Mouse (Mus musculus): ENCODE results near the gene Ttll9. TPM values are rescaled to one million over a fixed set of nuclear protein-coding genes. Genes with fewer than 3 reads are reported as not detected.

Ttll9 gene
- total RNA-seq, 2 experiments from 2014 or later = 2.3 to 2.9 TPM

DNA sequence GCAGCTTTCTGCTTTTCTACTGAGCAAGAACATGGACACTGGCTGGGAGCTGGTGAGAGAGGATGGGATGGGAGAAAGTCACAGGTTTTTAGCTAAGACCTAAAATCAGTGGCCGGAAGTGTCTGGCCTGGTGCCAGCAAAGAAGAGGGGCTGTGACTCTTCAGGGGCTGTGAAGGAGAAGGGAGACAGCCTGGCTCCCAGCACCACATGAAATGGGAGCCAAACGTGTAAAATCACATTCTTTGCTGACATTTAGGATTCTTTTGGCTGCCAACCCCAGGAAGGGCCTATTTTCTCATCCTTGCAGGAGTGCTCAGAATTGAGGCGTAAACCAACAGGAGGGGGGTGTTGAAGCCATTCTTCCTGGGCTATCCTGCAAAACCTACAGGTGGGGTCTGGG is 81.6 kb downstream of the Ttll9 start:
- DNase-seq (ENCODE audit: extremely low spot score in 1 of 2, low spot score in 2 of 2) = no peak
- Histone ChIP-seq H3K4me3 (no peak overlapping the region), H3K27ac (no peak overlapping the region)
- intact Hi-C loops (cut with DNase I) = no loop called here
- TF ChIP-seq CTCF (IDR thresholded peaks at IDR 0.05) = no peak

- Histone ChIP-seq H3K4me3 (no peak overlapping the region), H3K27ac (no peak overlapping the region; the same call in 1 of the 2 replicates)
- intact Hi-C loops (cut with DNase I) = no loop called here
- TF ChIP-seq CTCF (IDR thresholded peaks at IDR 0.05) = no peak
- peak; percentile 41 to 58 for DNase-seq (ENCODE audit: extremely low spot score in 1 of 2, low spot score in 2 of 2)
These were observed 83.6 kb downstream of the Ttll9 start for GRCm38 (mm10) chr2:153045884-153046299.

- intact Hi-C loops (cut with DNase I) = no loop called here
- peak; percentile 47 to 69 for DNase-seq (ENCODE audit: extremely low spot score in 1 of 2, low spot score in 2 of 2)
- no peak overlapping the region for H3K27ac ChIP-seq
- H3K4me3 ChIP-seq = no peak overlapping the region
- peak; percentile 75 for TF ChIP-seq CTCF (IDR thresholded peaks at IDR 0.05)
These were observed 85.7 kb downstream of the Ttll9 start for GRCm38 (mm10) chr2:153047828-153048465.

DNA sequence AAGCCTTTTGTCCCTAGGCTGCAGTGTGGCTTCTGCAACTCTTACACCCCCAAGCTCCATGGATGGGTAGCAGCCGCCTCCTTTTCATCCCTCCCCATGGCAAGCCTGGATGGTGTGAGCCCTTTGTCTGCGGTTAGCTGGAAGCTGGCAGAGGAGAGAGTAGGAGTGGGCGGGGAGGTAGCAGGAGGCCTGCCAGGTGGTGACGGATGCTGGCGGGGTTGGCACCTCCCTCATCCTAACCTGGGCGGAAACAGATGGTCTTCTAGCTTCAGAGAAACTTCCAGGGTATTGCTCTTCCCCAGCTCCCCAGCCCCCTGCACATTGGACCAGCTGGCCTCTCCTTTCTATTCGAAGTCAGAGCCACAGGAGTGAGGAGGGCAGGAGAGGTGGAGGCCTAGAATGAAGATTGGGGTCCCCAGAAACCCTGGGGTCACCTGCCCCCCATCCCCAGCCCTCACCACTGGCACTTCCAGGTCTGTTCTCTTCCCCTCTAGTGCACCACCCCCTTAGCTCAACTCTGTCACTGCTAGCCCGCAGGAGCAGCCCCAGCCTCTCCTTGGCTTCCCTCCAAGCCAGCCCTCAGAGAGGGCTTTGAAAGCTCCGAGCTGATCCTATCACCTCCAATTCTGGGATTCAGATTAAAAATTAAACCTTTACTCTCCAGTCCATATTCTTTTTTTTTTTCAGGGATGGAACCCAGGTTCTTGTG is 87.2 kb downstream of the Ttll9 start:
- DNase-seq (ENCODE audit: extremely low spot score in 1 of 2, low spot score in 2 of 2) = peak; percentile 41 to 57
- no peak for TF ChIP-seq CTCF (IDR thresholded peaks at IDR 0.05)
- no peak overlapping the region for H3K4me3 ChIP-seq
- H3K27ac ChIP-seq = no peak overlapping the region
- intact Hi-C loops (cut with DNase I) = no loop called here

- no peak overlapping the region for H3K4me3 ChIP-seq
- no peak overlapping the region for H3K27ac ChIP-seq
- intact Hi-C loops (cut with DNase I) = no loop called here
- no peak for DNase-seq (ENCODE audit: extremely low spot score in 1 of 2, low spot score in 2 of 2)
- TF ChIP-seq CTCF (IDR thresholded peaks at IDR 0.05) = no peak
These were observed 87.7 kb downstream of the Ttll9 start for GRCm38 (mm10) chr2:153049997-153050358.

DNA sequence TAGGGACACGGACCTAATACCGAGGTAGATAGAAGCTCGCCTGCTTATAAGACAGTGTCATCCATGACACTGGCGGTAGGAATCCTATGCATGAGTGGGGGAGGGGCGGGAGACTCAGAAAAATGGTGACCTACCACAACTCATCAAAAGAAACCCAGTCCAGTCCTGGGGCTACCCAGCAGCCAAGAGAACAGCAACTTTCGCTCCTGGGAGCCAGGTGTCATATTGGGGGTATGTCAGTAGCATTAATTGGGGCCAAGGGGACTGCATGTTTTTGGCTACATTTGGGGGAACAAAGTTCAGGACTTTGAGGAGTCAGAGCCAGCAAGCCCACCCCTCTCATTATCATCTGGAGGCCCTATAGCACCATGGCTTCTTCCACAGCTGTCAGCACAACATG is 88.8 kb downstream of the Ttll9 start:
- DNase-seq (ENCODE audit: extremely low spot score in 1 of 2, low spot score in 2 of 2) = no peak
- no peak for TF ChIP-seq CTCF (IDR thresholded peaks at IDR 0.05)
- Histone ChIP-seq H3K27ac (no peak overlapping the region), H3K4me3 (no peak overlapping the region)
- intact Hi-C loops (cut with DNase I) = no loop called here

DNA sequence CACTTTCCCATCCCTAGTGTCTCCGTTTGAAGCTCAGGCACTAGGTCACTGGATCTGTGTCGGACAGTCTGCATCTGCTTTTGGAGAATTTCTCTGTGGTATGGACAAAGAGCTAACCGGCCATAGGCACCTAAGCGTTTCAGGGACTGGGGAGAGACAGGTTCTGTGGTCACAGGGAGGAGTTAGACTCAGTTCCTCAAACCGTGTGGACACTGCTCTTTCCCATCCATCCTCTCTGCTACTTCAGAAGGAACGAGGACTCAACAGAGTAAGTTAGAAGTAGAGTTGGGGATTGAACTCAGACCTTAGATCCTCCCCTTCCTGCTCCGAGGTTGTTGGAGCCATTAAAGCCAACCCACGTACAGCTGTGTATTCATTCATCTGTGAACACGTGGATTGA is 89.3 kb downstream of the Ttll9 start:
- H3K4me3 ChIP-seq = no peak overlapping the region
- H3K27ac ChIP-seq = no peak overlapping the region
- DNase-seq (ENCODE audit: extremely low spot score in 1 of 2, low spot score in 2 of 2) = no peak
- intact Hi-C loops (cut with DNase I) = no loop called here
- no peak for TF ChIP-seq CTCF (IDR thresholded peaks at IDR 0.05)

DNA sequence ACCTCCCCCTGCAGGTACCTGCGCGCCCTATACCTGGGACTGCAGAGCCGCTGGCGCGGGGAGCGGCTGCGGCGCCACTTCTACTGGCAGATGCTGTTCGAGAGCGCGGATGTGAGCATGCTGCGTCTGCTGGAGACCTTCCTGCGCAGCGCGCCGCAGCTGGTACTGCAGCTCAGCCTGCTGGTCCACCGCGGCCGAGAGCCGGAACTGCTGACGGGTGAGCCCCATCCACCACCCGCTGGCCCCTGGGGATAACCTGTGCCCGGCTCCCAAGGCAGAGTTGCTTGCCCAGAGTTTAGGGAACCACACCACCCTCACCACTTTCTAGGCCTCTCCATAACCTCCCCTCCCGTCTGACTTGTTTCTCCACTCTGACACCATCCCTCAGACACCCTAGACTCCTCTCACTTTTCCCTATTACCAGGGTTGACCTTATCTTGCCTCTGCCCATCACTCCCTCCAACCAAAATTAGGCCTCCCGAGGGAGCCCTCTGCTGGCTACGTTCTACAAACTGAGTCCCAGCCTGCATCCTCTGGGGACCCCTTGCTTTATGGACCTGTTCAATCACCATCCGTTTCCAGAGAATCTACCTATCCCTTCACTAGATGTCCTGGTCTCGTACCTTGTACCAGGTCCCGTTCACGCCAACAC is 90.5 kb downstream of the Ttll9 start:
- peak; percentile 37 for TF ChIP-seq CTCF (IDR thresholded peaks at IDR 0.05)
- no peak for DNase-seq (ENCODE audit: extremely low spot score in 1 of 2, low spot score in 2 of 2)
- no peak overlapping the region for H3K4me3 ChIP-seq
- intact Hi-C loops (cut with DNase I) = no loop called here
- no peak overlapping the region for H3K27ac ChIP-seq

DNA sequence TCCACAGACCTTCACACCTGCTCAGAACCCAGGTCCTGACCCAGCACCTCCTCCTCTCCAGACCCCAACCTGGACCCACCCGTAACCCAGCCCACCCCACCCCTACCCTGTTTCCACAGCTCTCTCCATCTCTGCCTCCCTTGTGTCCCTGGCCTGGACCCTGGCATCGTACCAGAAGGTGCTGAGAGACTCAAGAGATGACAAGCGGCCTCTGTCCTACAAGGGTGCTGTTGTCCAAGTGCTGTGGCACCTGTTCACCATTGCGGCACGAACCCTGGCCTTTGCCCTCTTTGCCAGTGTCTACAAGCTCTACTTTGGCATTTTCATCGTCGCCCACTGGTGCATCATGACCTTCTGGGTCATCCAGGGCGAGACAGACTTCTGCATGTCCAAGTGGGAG is 91.6 kb downstream of the Ttll9 start:
- Histone ChIP-seq H3K4me3 (no peak overlapping the region), H3K27ac (no peak overlapping the region)
- no peak for TF ChIP-seq CTCF (IDR thresholded peaks at IDR 0.05)
- no peak for DNase-seq (ENCODE audit: extremely low spot score in 1 of 2, low spot score in 2 of 2)
- intact Hi-C loops (cut with DNase I) = no loop called here

DNA sequence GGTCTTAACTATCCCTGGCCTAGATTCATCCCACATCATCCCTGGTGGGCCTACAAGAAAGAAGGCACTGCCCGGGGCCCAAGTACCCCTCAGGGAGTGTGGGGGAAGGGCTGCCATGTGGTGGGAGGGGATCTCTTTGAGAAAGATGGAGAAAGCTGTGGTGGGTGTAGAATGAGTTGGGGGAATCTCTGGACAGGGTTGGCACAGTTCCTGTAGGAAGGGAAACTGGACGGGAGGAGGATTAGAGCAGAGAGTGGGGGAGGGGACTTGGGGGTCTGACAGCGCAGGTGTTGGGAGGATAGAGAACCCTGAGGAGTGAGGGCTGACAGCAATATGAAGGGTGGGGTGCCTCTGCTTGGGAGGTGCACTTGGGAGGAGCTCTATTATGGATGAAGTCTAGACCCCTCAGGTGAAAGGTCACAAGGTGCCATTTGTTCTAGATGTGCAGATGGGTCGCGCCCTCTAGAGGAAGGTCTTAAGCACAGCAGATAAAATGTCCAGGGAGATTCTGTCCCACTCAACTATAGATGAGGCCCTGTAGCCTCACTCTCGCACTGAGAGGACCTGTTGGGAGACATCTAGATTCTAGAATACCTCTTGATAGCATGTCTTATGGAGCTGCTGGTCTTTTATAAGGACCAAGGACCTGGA is 93.1 kb downstream of the Ttll9 start:
- H3K4me3 ChIP-seq = no peak overlapping the region
- intact Hi-C loops (cut with DNase I) = no loop called here
- H3K27ac ChIP-seq = no peak overlapping the region
- no peak for DNase-seq (ENCODE audit: extremely low spot score in 1 of 2, low spot score in 2 of 2)
- TF ChIP-seq CTCF (IDR thresholded peaks at IDR 0.05) = peak; percentile 48

Other genes starting within 250 kb of the Ttll9 start
- 10 to 100 TPM; 22.4 to 24.2 TPM for gene Id1, start 226.2 kb upstream of the Ttll9 start, total RNA-seq (2021)
- 1 to 10 TPM; 1.7 to 1.9 TPM for gene Cox4i2, start 208.3 kb upstream of the Ttll9 start, total RNA-seq (2021)
- gene Bcl2l1, start 130.8 kb upstream of the Ttll9 start, total RNA-seq (2021) = 100 to 1,000 TPM; 133 to 135 TPM
- gene Tpx2, start 114.5 kb upstream of the Ttll9 start, total RNA-seq (2021) = 1 to 10 TPM; 2.5 to 3.0 TPM
- gene Mylk2, start 51.1 kb upstream of the Ttll9 start, total RNA-seq (2021) = not detected
- gene Foxs1, start 29.3 kb upstream of the Ttll9 start, total RNA-seq (2021) = under 1 TPM; 0.34 to 0.44 TPM
- gene Dusp15, start 10.8 kb upstream of the Ttll9 start, total RNA-seq (2021) = 10 to 100 TPM; 16.9 to 20.3 TPM
- gene Pdrg1, start 52.9 kb downstream of the Ttll9 start, total RNA-seq (2021) = 10 to 100 TPM; 55.5 to 60.5 TPM
- 1 to 10 TPM; 5.0 to 5.3 TPM for gene Xkr7, start 69.4 kb downstream of the Ttll9 start, total RNA-seq (2021)
- 1 to 10 TPM; 5.4 to 6.2 TPM for gene Ccm2l, start 103.5 kb downstream of the Ttll9 start, total RNA-seq (2021)
- 1 to 10 TPM; 2.0 to 2.1 TPM for gene Hck, start 146.0 kb downstream of the Ttll9 start, total RNA-seq (2021)
- gene Tm9sf4, start 198.8 kb downstream of the Ttll9 start, total RNA-seq (2021) = 100 to 1,000 TPM; 112 to 118 TPM